Mouse (Mus musculus) effector memory CD4-positive, alpha-beta T cell, adult 7 months (primary cell): ENCODE measurements around the gene Arrb1. TPM values are rescaled to one million over a fixed set of nuclear protein-coding genes. Genes with fewer than 3 reads are reported as not detected.

ENCODE experiments used
- polyA plus RNA-seq: library from polyadenylated mRNA; unstranded; fragments of 100-300 nt; shearing (Covaris generic); gene quantifications from one replicate; pipeline ENCODE4 v1.2.1, GENCODE M21; 2017

The Arrb1 gene
- 10.1 TPM for polyA plus RNA-seq

DNA sequence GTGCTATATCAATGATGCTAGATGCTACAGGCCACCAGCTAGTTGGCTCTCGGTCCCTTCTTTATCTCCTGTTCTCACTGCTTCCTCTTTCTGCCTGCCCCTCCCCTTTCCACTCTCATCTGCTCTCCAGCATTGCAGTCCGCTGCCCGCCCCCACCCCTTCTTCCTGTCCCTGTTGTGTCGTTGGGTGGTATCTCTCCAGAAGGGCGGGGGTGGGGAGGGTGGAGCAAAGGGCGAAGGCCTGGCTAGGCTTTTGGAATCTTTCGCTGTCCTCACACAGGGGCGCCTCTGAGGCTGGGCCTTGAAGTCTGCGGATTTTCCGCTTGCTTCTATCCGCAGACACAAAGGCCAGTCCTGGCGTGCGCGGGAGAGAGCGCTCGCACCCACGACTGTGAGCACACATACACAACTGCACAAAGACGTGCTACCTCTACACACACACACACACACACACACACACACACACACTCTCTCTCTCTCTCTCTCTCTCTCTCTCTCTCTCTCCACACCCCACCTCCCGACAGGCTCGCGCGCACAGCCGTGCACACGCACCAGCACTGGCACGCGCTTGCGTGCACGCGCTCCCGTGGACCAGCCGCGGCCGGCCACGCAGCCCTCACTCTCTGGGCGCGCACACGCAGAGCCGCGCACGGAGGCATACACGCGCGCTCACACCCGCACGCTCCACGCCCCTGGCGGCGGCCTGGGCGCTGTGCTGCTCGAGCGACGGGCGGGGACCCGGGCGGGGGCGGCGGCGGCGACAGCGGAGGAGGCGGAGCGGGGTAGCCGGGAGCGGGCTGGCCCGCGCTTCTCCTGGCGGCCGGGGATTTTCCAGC is at the start of gene Arrb1:
TSS of gene Arrb1 (plus strand) at position 566 of the 835 bp plus-strand sequence.

DNA sequence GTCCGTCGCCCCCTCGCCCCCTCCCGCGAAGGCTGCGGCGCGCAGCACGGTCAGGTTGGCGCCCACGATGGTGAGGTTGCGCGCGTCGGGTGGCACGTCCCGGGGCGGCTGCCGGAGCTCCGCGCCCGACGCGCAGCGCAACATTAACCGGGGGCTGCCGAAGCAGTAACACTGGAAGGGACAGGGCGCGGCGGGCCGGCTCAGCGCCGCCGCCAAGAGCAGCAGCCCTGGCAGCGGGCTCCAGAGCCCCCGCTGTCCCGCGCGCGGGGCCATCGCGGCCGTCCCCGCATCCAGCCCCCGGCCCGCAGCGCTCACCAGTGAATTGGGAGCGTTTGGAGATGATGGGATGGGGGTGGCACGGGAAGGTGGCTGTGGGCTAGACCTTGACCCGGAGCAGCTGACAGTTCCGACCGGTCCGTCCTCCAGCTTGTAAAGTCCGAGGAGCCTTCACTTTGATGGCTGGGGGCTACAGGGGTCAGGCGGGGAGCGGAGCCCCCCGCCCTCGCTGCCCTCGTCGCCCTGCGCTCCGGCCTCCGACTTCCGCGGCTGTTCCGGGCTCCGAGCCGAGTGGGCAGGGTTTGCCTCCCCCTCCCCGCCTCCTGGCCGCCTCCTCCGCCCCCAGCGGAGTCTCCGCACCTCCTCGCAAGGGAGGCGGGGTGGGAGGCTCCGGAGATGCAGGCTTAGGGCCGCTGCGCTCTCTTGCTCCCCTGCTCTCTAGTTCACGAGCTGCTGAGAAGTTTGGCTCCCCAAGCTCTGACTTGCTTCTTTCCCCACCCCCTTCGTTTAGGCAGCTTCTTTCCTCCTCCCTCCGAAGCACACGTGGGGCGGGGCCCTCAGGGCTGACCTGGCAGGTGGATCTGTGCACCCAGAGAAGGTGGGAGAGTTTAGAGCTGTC is 91.4 kb downstream of the Arrb1 start, which contains the start of gene Tpbgl:
TSS of gene Tpbgl (minus strand) at position 728 of the 895 bp plus-strand sequence.

Other genes starting within 250 kb of the Arrb1 start
- not detected for gene Serpinh1, start 182.2 kb upstream of the Arrb1 start, polyA plus RNA-seq
- gene Gdpd5, start 154.1 kb upstream of the Arrb1 start, polyA plus RNA-seq: 13.9 TPM
- gene Klhl35, start 69.5 kb upstream of the Arrb1 start, polyA plus RNA-seq: 1.5 TPM
- 1,324 TPM for gene Rps3, start 51.7 kb upstream of the Arrb1 start, polyA plus RNA-seq
- gene Tpbgl, start 91.6 kb downstream of the Arrb1 start, polyA plus RNA-seq: 0.16 TPM
- gene Slco2b1, start 175.9 kb downstream of the Arrb1 start, polyA plus RNA-seq: not detected
- not detected for gene Olfr520, start 194.8 kb downstream of the Arrb1 start, polyA plus RNA-seq
- gene Olfr521, start 228.0 kb downstream of the Arrb1 start, polyA plus RNA-seq: not detected